Mouse (Mus musculus) mesoderm, embryonic 11.5 days (tissue): ENCODE results near the gene Lrig2.

Experiments used
- DNase-seq: peaks from one replicate; pipeline ENCODE4 v3.0.0-alpha.2; 2012; ENCODE audit warnings: low read depth, low spot score

Gene Lrig2

GRCm38 (mm10) chr3:104511538-104512423 lies at the start of gene Lrig2:
TSS of gene Lrig2 (minus strand) at chr3:104511918.
- DNase-seq: peak; percentile 99

- DNase-seq: no peak
These were observed 44.9 kb upstream of the Lrig2 start for GRCm38 (mm10) chr3:104556624-104557023.

GRCm38 (mm10) chr3:104550594-104550993 lies 38.9 kb upstream of the Lrig2 start:
- DNase-seq: no peak

- DNase-seq: no peak
These were observed 36.8 kb upstream of the Lrig2 start for GRCm38 (mm10) chr3:104548367-104549087.

- DNase-seq: no peak
These were observed 32.1 kb upstream of the Lrig2 start for GRCm38 (mm10) chr3:104543825-104544224.

GRCm38 (mm10) chr3:104542065-104542429 lies 30.3 kb upstream of the Lrig2 start:
- DNase-seq: no peak

GRCm38 (mm10) chr3:104541139-104542064 lies 29.7 kb upstream of the Lrig2 start:
- peak; percentile 85 for DNase-seq

GRCm38 (mm10) chr3:104540480-104541138 lies 28.9 kb upstream of the Lrig2 start:
- DNase-seq: peak; percentile 31

GRCm38 (mm10) chr3:104533223-104533622 lies 21.5 kb upstream of the Lrig2 start:
- no peak for DNase-seq

- DNase-seq: no peak
These were observed 14.6 kb upstream of the Lrig2 start for GRCm38 (mm10) chr3:104526115-104526882.

GRCm38 (mm10) chr3:104525516-104525915 lies 13.8 kb upstream of the Lrig2 start:
- no peak for DNase-seq

- DNase-seq: no peak
These were observed 13.3 kb upstream of the Lrig2 start for GRCm38 (mm10) chr3:104525029-104525428.

- DNase-seq: no peak
These were observed 11.7 kb upstream of the Lrig2 start for GRCm38 (mm10) chr3:104523333-104523871.

- DNase-seq: peak; percentile 23
These were observed 9.7 kb upstream of the Lrig2 start for GRCm38 (mm10) chr3:104521341-104521924.

- DNase-seq: no peak
These were observed 8.8 kb upstream of the Lrig2 start for GRCm38 (mm10) chr3:104520471-104520870.

GRCm38 (mm10) chr3:104518931-104519330 lies 7.2 kb upstream of the Lrig2 start:
- no peak for DNase-seq

- DNase-seq: no peak
These were observed 6.7 kb upstream of the Lrig2 start for GRCm38 (mm10) chr3:104518411-104518810.

GRCm38 (mm10) chr3:104517161-104517560 lies 5.4 kb upstream of the Lrig2 start:
- DNase-seq: no peak

GRCm38 (mm10) chr3:104514510-104514909 lies 2.8 kb upstream of the Lrig2 start:
- no peak for DNase-seq

GRCm38 (mm10) chr3:104512424-104512748 lies 668 bp upstream of the Lrig2 start:
- DNase-seq: no peak
